Mouse (Mus musculus) heart, embryonic 12.5 days (tissue): ENCODE results near the gene Dok5. TPM values are rescaled to one million over a fixed set of nuclear protein-coding genes. Genes with fewer than 3 reads are reported as not detected.
A peak's percentile ranks its signal among the peaks of the same experiment; 100 is the strongest.

ENCODE experiments used
- ATAC-seq: fragments of 200-750 bp; cut with Nextera tagmentation; 2 replicates; pipeline ENCODE4 v1.8.0; 2017; ENCODE audit warnings: moderate TSS enrichment, moderate library complexity; ENCODE audit not compliant: insufficient number of reproducible peaks, low FRiP score
- H3K27ac ChIP-seq: fragments of 300-500 bp; sonication (generic); 2 replicates; pipeline ENCODE4 v1.5.1; 2016; ENCODE audit warnings: mild to moderate bottlenecking, moderate library complexity; ENCODE audit not compliant: poor library complexity, severe bottlenecking
- H3K27me3 ChIP-seq: fragments of 300-500 bp; sonication (generic); replicated peaks from 2 replicates; pipeline ENCODE4 v1.6.1; 2016; ENCODE audit warnings: mild to moderate bottlenecking, moderate library complexity
- H3K36me3 ChIP-seq: fragments of 300-500 bp; sonication (generic); 2 replicates; pipeline ENCODE4 v1.6.1; 2016; ENCODE audit warnings: mild to moderate bottlenecking, moderate library complexity
- H3K4me1 ChIP-seq: fragments of 300-500 bp; sonication (generic); replicated peaks from 2 replicates; pipeline ENCODE4 v1.6.1; 2016; ENCODE audit warnings: mild to moderate bottlenecking
- H3K4me2 ChIP-seq: fragments of 300-500 bp; sonication (generic); 2 replicates; pipeline ENCODE4 v1.6.1; 2016; ENCODE audit warnings: mild to moderate bottlenecking, moderate library complexity
- H3K4me3 ChIP-seq: fragments of 300-500 bp; sonication (generic); 2 replicates; pipeline ENCODE4 v1.5.1; 2016; ENCODE audit warnings: mild to moderate bottlenecking
- H3K9ac ChIP-seq: fragments of 300-500 bp; sonication (generic); 2 replicates; pipeline ENCODE4 v1.6.1; 2016; ENCODE audit warnings: mild to moderate bottlenecking, moderate library complexity
- H3K9me3 ChIP-seq: fragments of 300-500 bp; sonication (generic); replicated peaks from 2 replicates; pipeline ENCODE4 v1.6.1; 2016; ENCODE audit warnings: mild to moderate bottlenecking, moderate library complexity
- WGBS: fragments of 180-500 bp; shearing (Covaris S2); methylation state at CpG from one replicate; pipeline ENCODE4 v1.1.7; 2016; 5-methylcytosine and 5-hydroxymethylcytosine counted together
- polyA plus RNA-seq: library from polyadenylated mRNA; unstranded; fragments of >200 nt; fragmentation: Nextera tagmentation; extraction: Ambion mirVana; gene quantifications from 2 replicates; pipeline ENCODE4 v1.2.1, GENCODE M21; 2016

The Dok5 gene
- polyA plus RNA-seq, 1 experiment from 2014 or later = 7.5 TPM

- no peak overlapping the region for H3K9ac ChIP-seq
- no peak overlapping the region for H3K4me3 ChIP-seq
- H3K4me2 ChIP-seq = no peak overlapping the region
- no peak overlapping the region for H3K27ac ChIP-seq
- H3K9me3 ChIP-seq = no peaks in the 10 kb centered on the region
- no peaks in the 10 kb centered on the region for H3K36me3 ChIP-seq
- peaks cover 28% of the 10 kb centered on the region for H3K4me1 ChIP-seq
- ATAC-seq = no peak
- 55% methylated on average over 11 of the region's 11 CpGs for WGBS
- H3K27me3 ChIP-seq = no peaks in the 10 kb centered on the region
Measured at GRCm38 (mm10) chr2:170837363-170837762, 105.8 kb downstream of the Dok5 start.

GRCm38 (mm10) chr2:170837824-170838557 lies 106.4 kb downstream of the Dok5 start:
- no peaks in the 10 kb centered on the region for H3K36me3 ChIP-seq
- H3K4me3 ChIP-seq = no peak overlapping the region
- no peak overlapping the region for H3K4me2 ChIP-seq
- H3K4me1 ChIP-seq = peaks cover 28% of the 10 kb centered on the region
- no peaks in the 10 kb centered on the region for H3K9me3 ChIP-seq
- peak; percentile 75 for ATAC-seq
- no peak overlapping the region for H3K27ac ChIP-seq
- H3K9ac ChIP-seq = no peak overlapping the region
- WGBS = 38% methylated on average over 12 of the region's 12 CpGs
- H3K27me3 ChIP-seq = no peaks in the 10 kb centered on the region

DNA sequence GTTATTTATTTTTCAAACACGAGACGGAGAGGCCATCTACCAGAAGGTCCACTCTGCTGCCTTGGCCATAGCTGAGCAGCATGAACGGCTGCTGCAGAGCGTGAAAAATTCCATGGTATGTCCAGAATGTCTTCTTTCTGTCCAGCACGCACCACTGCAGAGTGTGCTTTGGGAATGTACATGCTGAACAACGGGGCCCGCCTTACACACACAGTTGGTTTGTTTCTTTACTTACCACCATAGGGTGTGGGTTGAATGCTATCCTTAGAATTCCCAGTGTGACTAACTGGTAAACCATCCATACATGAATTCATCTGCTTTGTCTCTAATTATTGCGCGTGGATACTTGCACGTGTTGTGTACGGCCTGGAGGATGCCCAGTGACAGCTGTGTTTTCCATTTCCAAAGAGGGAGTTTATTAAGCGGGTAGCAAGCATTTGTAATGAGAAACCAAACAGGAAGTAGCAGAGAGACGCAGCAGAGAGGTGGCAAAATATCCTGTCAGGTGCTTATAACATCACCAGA lies 109.9 kb downstream of the Dok5 start:
- ATAC-seq = no peak
- WGBS = 69% methylated on average over 13 of the region's 13 CpGs

DNA sequence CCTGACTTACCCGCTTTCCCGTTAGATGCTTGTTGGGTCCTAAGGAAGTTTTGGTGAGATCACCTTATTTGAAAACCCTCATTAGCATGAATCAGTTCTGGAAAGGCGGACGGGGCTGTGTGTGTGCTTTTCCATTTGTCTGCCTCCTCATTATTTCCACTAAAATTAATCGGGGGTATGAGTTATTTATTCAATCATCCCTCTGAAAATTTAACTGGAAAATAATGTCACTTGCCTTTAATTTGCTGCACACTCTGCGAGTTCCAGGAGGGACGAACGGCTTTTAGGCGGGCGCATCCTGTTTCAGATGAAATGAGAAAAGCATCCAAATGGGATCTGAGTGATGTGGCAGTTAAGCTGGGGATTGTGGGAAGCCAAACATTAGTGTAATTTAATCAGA lies 113.9 kb downstream of the Dok5 start:
- no peak overlapping the region for H3K9ac ChIP-seq
- H3K9me3 ChIP-seq = peaks cover 4% of the 10 kb centered on the region
- ATAC-seq = no peak
- H3K27ac ChIP-seq = no peak overlapping the region
- H3K27me3 ChIP-seq = no peaks in the 10 kb centered on the region
- H3K36me3 ChIP-seq = no peaks in the 10 kb centered on the region
- peaks cover 27% of the 10 kb centered on the region for H3K4me1 ChIP-seq
- no peak overlapping the region for H3K4me2 ChIP-seq
- 92% methylated on average over 10 of the region's 10 CpGs for WGBS
- H3K4me3 ChIP-seq = no peak overlapping the region

More for the DNA sequence above, 109.9 kb downstream of the Dok5 start:
- H3K27ac ChIP-seq = no peak overlapping the region
- H3K9ac ChIP-seq = no peak overlapping the region
- no peaks in the 10 kb centered on the region for H3K27me3 ChIP-seq
- no peaks in the 10 kb centered on the region for H3K36me3 ChIP-seq
- H3K4me2 ChIP-seq = no peak overlapping the region
- H3K9me3 ChIP-seq = no peaks in the 10 kb centered on the region
- H3K4me3 ChIP-seq = no peak overlapping the region
- H3K4me1 ChIP-seq = peaks cover 35% of the 10 kb centered on the region

DNA sequence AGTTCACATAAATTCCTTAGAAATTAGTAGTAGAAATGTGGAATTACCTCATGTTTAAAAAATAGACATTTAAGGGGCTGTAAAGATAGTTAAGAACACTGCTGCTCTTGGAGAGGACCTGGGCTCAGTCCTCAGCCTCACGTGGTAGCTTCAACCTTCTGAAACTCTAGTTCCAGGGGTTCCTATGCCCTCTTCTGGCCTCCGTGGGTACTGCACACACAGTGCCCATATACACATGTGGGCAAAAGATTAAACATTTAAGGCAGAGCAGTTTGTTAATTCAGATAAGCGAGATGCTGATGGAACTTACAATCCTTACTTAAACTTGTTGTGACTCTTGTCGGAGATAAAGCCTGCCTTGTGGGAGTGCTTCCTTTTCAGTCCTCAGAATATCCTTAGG lies 118.5 kb downstream of the Dok5 start:
- H3K36me3 ChIP-seq = no peaks in the 10 kb centered on the region
- ATAC-seq = no peak
- H3K4me3 ChIP-seq = no peak overlapping the region
- no peaks in the 10 kb centered on the region for H3K27me3 ChIP-seq
- H3K9me3 ChIP-seq = peaks cover 4% of the 10 kb centered on the region
- H3K27ac ChIP-seq = no peak overlapping the region
- no peak overlapping the region for H3K9ac ChIP-seq
- H3K4me2 ChIP-seq = no peak overlapping the region
- peaks cover 35% of the 10 kb centered on the region for H3K4me1 ChIP-seq
- WGBS = 87% methylated on average over 4 of the region's 4 CpGs

GRCm38 (mm10) chr2:170852337-170852736 lies 120.7 kb downstream of the Dok5 start:
- H3K4me3 ChIP-seq = no peak overlapping the region
- no peaks in the 10 kb centered on the region for H3K36me3 ChIP-seq
- H3K9ac ChIP-seq = no peak overlapping the region
- H3K27me3 ChIP-seq = no peaks in the 10 kb centered on the region
- H3K4me1 ChIP-seq = peaks cover 24% of the 10 kb centered on the region
- H3K27ac ChIP-seq = peak overlapping the region; percentile 66
- 66% methylated on average over 6 of the region's 6 CpGs for WGBS
- no peak overlapping the region for H3K4me2 ChIP-seq
- ATAC-seq = no peak
- peaks cover 4% of the 10 kb centered on the region for H3K9me3 ChIP-seq

DNA sequence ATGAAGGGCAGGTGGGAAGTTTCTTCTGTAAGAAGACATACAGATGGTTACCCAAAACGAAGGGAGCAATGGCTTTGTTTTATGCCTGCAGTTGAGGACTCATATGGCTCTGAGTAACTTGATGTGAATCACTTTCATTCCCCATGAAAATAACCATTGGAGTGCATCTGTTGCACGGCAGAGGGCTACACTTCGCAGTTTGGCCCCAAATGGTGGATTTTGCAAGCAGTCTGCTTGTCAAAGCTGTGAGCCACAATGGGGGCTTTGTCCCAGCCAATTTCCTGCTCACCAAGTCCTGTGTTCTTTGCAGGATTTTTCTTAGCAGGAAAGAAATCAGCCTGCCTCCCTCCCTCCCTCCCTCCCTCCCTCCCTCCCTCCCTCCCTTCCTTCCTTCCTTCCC lies 123.6 kb downstream of the Dok5 start:
- ATAC-seq = no peak
- Histone ChIP-seq H3K4me2 (no peak overlapping the region), H3K4me1 (peaks cover 14% of the 10 kb centered on the region), H3K4me3 (no peak overlapping the region), H3K36me3 (no peaks in the 10 kb centered on the region), H3K9me3 (peaks cover 1% of the 10 kb centered on the region; the same call in 1 of the 2 replicates), H3K9ac (no peak overlapping the region), H3K27me3 (no peaks in the 10 kb centered on the region), H3K27ac (no peak overlapping the region)
- 57% methylated on average over 3 of the region's 3 CpGs for WGBS

- H3K4me1 ChIP-seq = peaks cover 10% of the 10 kb centered on the region
- WGBS = 68% methylated on average over 5 of the region's 5 CpGs
- H3K36me3 ChIP-seq = no peaks in the 10 kb centered on the region
- no peak overlapping the region for H3K27ac ChIP-seq
- H3K27me3 ChIP-seq = no peaks in the 10 kb centered on the region
- no peak overlapping the region for H3K4me2 ChIP-seq
- ATAC-seq = no peak
- no peak overlapping the region for H3K4me3 ChIP-seq
- no peaks in the 10 kb centered on the region for H3K9me3 ChIP-seq
- H3K9ac ChIP-seq = no peak overlapping the region
Measured at GRCm38 (mm10) chr2:170856085-170856484, 124.5 kb downstream of the Dok5 start.

GRCm38 (mm10) chr2:170857507-170857906 lies 125.9 kb downstream of the Dok5 start:
- WGBS = 68% methylated on average over 7 of the region's 7 CpGs
- no peak for ATAC-seq
- H3K9me3 ChIP-seq = no peaks in the 10 kb centered on the region
- H3K27ac ChIP-seq = no peak overlapping the region
- H3K4me2 ChIP-seq = no peak overlapping the region
- no peaks in the 10 kb centered on the region for H3K27me3 ChIP-seq
- peaks cover 5% of the 10 kb centered on the region for H3K4me1 ChIP-seq
- H3K36me3 ChIP-seq = no peaks in the 10 kb centered on the region
- H3K4me3 ChIP-seq = no peak overlapping the region
- H3K9ac ChIP-seq = no peak overlapping the region

DNA sequence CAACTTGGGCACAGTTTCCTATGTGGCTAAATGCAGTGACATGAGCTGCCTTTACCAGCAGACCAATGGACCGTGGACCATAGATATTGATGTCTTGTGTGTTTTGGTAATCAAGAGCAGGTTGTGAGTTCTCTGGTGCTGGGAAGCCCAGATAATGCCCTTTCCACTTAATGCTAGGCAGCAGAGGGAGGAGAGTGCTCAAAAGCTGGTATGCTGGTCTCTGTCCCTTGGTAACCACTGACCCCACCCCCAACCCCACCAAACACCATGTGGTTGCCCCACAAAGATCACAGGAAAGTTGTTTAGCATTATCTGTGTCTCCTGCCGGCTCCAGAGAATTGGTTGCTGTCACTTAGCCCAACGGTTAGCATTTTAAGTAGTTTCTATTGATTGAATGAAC lies 127.0 kb downstream of the Dok5 start:
- H3K9ac ChIP-seq = no peak overlapping the region
- H3K36me3 ChIP-seq = no peaks in the 10 kb centered on the region
- H3K4me1 ChIP-seq = peaks cover 8% of the 10 kb centered on the region; the same call in 1 of the 2 replicates
- no peak overlapping the region for H3K4me3 ChIP-seq
- no peak for ATAC-seq
- no peaks in the 10 kb centered on the region for H3K27me3 ChIP-seq
- H3K4me2 ChIP-seq = no peak overlapping the region
- 28% methylated on average over 3 of the region's 3 CpGs for WGBS
- H3K9me3 ChIP-seq = no peaks in the 10 kb centered on the region
- H3K27ac ChIP-seq = no peak overlapping the region

DNA sequence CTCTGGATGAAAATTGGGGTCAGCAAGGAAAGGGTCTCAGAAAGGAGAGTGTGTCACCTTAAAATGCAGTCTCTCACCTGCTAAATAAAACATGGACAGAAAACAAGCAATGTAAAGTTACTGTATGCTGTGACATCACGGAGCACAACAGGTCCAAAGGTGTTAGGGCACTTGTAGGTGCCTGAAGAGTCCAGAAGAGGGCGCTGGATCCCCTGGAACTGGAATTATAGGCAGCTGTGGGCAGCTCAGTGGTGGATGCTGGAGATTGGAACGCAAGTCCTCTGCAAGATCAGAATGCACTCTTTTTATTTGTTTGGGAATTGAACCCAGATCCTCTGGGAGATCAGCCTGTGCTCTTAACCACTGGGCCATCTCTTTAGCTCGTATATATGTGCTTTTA lies 129.0 kb downstream of the Dok5 start:
- H3K9me3 ChIP-seq = 0 out of 2 replicates have a peak, but pooled peaks cover 4% of the 10 kb centered on the region
- H3K4me3 ChIP-seq = no peak overlapping the region
- H3K9ac ChIP-seq = no peak overlapping the region
- peaks cover 8% of the 10 kb centered on the region; the same call in 1 of the 2 replicates for H3K4me1 ChIP-seq
- H3K27me3 ChIP-seq = no peaks in the 10 kb centered on the region
- no peak for ATAC-seq
- WGBS = 53% methylated on average over 4 of the region's 4 CpGs
- H3K27ac ChIP-seq = no peak overlapping the region
- H3K36me3 ChIP-seq = no peaks in the 10 kb centered on the region
- H3K4me2 ChIP-seq = no peak overlapping the region
